Mouse (Mus musculus) spleen, postnatal 14 days (tissue): ENCODE data around the gene Cbx5.
"Not testable (repeated sequence)": the region's sequence is repeated elsewhere in the genome, so short reads cannot be mapped to it uniquely, and the experiment has no call there.

Source experiments
- DNase-seq, 2 experiments: peaks; one replicate each; pipeline ENCODE4 v3.0.0; 2021 to 2022; ENCODE audit warnings: low spot score in 2 of 2

The Cbx5 gene

DNA sequence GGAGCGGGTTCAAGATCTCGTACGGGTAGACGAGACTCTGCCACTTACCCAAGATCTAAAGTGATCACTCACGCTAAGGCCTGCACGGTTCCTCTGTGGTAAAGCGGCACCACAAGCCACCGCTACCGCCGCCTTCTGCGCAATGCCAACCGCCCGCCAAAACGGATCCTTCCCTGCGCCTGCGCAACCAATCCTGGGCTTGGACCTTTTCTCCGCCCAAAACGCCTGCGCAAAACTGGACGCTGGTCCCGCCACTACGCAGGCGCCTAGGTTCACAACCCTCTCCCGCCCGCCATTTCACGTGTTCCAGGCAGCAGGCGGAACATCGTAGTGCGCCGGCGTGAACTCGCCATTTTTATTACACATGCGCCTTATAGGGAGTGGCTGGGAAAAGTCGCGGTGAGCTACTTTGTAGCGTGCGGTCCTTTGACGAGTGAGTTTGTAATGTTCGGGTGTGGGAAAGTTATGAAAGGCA lies at the start of gene Cbx5:
TSS of gene Cbx5 (minus strand) at position 132 of the 475 bp plus-strand sequence.
- DNase-seq = peak; percentile 86 to 89

GRCm38 (mm10) chr15:103285778-103286417 lies 46.3 kb upstream of the Cbx5 start:
- DNase-seq = no peak

- no peak for DNase-seq
These were observed 45.0 kb upstream of the Cbx5 start for GRCm38 (mm10) chr15:103284647-103285046.

- DNase-seq = peak in 1 of 2 experiments; percentile 51
These were observed 44.5 kb upstream of the Cbx5 start for GRCm38 (mm10) chr15:103284066-103284465.

DNA sequence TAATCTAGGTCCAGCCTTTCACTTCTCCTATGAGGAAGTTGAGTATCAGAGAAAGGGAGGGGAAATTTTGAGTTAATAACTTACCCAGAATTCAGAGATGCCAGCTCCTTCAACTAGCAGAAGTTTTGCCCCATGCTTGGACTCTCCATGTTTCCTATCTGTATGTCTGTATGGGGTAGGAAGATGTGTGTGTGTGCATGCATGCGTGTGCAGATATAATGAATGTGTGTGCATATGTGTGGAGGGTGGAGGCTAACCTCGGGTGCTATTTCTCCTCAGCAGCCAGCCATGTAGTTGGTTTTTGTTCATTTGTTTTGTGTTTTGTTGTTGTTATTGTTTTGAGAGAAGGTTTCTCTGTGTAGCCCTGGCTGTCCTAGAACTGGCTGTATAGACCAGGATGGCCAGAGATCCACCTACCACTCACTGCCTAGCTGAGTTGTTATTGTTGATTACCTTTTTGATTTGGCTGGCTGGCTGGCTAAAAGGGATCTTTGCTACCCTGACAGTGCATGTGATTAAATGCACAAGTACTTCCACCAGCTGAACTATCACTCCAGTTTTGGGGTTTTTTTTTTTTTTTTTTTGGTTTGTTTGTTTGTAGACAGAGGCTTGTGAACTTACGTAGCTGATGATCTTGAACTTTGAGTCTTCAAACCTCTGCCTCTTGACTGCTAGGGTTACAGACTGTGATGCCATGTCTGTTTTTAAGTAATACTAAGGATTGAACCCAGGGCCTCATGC lies 42.0 kb upstream of the Cbx5 start:
- no peak for DNase-seq

- peak in 1 of 2 experiments; percentile 39 for DNase-seq
These were observed 41.3 kb upstream of the Cbx5 start for GRCm38 (mm10) chr15:103280817-103281464.

DNA sequence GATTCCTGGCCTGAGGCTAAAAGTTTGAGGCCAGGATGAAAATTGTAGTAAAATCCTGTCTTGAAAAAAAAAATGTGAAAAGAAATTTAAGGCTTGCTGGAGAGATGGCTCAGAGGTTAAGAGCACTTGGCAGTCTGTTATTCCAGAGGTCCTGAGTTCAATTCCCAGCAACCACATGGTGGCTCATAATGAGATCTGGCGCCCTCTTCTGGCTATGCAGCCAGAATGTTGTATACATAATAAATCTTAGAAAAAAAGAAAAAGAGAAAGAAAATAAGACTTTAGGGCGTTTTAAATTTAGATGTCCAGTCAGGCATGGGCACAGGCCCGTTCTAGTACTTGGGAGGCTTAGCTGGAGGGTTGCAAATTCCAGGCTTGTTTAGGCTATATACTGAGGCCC lies 40.1 kb upstream of the Cbx5 start:
- peak in 1 of 2 experiments; percentile 59 for DNase-seq

GRCm38 (mm10) chr15:103277949-103278348 lies 38.3 kb upstream of the Cbx5 start:
- DNase-seq = no peak

GRCm38 (mm10) chr15:103275943-103276342 lies 36.3 kb upstream of the Cbx5 start:
- DNase-seq = not testable (repeated sequence)

GRCm38 (mm10) chr15:103272419-103273279 lies 33.0 kb upstream of the Cbx5 start, which contains the start of gene Copz1:
Gene Copz1 (plus strand): TSS chr15:103272714.
- peak; percentile 86 to 87 for DNase-seq

- no peak for DNase-seq
These were observed 29.3 kb upstream of the Cbx5 start for GRCm38 (mm10) chr15:103268903-103269302.

DNA sequence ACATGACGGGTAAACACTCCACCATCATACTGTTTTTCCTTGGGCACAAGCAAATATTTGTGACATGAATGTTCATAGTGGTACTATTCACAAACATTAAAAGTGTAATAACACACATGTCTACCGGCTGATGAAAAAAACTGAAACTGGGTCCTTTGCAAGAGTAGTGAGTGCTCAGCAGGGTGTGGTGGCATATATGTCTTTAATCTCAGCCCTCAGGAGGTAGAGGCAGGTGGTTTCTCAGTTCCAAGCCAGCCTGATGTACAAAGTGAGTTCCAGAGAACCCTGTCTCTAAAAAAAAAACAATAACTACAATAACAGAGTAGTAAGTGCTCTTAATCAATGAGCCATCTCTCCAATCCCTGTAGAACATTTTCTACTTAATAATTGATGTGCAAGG lies 25.2 kb upstream of the Cbx5 start:
- no peak for DNase-seq

DNA sequence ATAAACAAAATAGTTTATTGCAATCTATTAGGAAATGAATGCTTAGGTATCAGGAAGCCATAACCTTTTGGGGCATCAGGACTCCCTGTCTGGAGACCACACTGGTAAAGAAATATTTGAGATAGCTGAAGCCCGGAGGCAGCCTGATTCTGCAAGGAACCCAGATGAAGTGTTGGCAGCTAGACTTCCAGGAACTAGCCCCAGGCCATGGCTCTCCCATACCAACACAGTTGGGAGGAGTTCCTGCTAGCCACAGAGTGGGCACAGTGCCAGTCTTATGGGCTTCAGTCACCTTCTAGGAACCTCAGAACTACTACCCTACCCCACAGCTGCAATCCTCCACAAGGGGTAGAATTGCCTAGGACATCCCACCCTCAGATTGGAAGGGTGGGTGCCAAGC lies 20.4 kb upstream of the Cbx5 start:
- peak in 1 of 2 experiments; percentile 62 for DNase-seq

- no peak for DNase-seq
These were observed 19.5 kb upstream of the Cbx5 start for GRCm38 (mm10) chr15:103259162-103259561.

GRCm38 (mm10) chr15:103257790-103258728 lies 18.4 kb upstream of the Cbx5 start, which contains the start of gene Nfe2:
Gene Nfe2 (minus strand): TSS chr15:103258403.
- peak; percentile 87 for DNase-seq

DNA sequence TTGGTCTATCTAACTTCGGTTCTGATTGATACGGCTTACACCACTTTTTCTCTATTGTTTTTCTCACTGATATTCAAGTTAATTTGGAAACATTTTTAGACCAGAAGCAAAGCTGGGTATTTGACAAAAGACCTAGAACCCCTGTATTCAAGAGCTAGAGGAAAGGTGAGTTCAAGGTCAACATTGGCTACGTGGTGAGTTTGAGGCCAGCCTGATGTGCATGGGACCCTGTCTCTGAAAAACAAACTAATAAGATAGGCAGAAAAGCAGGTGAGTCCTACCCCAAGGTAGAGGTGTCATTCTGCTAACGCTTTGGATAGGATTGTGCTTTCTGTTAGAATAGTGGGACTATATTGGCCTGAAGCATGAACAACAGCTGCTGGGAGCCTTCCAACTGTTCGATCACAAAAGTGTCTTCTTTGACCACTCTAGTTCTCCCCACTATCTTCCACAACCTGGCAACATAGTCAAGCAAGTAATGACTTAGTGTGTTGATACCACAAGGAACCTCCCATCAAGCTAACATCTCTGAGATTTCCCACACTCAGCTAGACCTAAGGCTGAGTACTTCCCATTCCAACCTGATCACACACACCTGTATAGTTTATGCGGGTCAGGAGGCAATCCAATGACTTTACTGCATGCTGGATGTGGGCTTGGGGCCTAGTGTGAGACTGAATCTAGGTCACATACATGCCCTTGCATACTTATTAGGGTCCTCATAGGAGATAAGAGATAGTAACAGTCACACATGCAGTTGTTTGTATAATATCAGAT lies 16.8 kb upstream of the Cbx5 start:
- no peak for DNase-seq

DNA sequence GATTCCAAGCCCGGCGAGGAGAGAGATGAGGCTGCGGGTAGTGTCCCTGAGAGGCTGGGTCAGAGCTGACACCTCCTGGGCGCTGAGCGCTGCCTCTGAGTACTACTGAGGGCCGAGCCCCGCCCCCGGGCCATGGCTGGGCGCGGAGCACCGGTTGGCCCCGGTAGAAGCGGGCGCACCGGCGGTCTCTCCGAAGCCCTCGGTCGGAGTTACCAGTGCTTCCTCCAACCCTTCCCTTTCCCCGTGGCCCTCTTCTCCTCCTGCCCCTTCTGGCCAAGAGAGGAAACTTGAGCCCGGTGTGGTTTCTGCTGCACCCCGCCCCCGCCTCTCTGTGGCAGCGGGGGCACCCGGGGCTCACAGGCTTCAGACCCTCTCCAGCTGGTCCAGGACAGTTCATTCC lies 15.6 kb upstream of the Cbx5 start:
- peak; percentile 70 to 71 for DNase-seq

DNA sequence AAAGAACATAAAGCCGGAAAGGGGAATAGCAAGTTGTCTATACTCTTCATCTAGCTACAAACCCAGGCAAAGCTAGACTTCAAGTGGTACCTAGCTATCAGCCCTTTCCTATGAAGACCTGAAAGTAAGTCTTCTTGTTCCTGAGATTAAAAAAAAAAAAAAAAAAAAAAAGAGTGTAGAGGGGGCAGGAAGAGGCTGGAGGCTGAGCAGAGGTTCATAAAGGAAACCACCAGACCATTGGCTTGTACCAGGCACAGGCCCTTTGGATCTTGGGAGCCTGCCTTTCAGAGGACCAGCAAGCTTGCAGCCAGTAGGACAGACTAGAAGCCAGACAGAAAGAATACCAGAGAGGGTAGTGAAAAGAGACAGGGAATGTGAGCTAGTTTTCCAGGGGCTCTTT lies 13.7 kb upstream of the Cbx5 start:
- no peak for DNase-seq

DNA sequence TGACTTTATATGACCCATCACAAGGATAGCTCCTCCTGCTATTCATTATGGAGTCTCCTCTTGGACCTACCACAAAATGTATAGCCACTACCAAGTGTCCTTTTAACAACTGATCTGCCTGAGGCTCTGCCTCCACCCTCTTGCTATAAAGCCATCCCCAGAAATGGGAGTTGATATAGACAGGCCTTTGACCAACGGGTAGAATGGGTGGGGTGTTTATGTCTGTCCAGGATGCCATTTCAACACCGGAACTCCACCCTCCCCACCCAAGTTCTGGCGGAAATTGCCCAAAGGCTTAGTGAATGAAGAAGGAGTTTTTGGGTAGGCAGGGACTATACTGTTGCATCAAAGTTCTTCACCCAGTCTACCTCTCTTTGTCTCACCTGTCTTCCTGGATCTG lies 13.0 kb upstream of the Cbx5 start:
- DNase-seq = peak in 1 of 2 experiments; percentile 59

- peak; percentile 66 to 70 for DNase-seq
These were observed 12.0 kb upstream of the Cbx5 start for GRCm38 (mm10) chr15:103251595-103251994.
